15 mouse cellular contexts compared by ENCODE assay signal in genomic region chr8:77439670-77440069, GRCm38 (mm10).
"Had no signal": no experiment of that assay in that cellular context is flagged by ENCODE, and none has a peak within 500 bp of the region (broad histone marks: within the 10 kb centered on the region; RNA-seq: fewer than 3 reads in every experiment).

No protein-coding gene starts in this region.

- DNase-seq: retina, postnatal 1 day; right cerebral cortex, adult 18-20 months; right cerebral cortex, postnatal 14 days; right cerebral cortex, postnatal 25 days; right cerebral cortex, postnatal 4 days; spleen, adult 18-20 months; thymus, adult 18-20 months; thymus, adult 2 months; thymus, postnatal 14 days; thymus, postnatal 25 days; thymus, postnatal 36 days; thymus, postnatal 4 days had no signal

- H3K27me3 ChIP-seq: neural tube, embryonic 15.5 days; stomach, embryonic 15.5 days had no signal

- H3K9ac ChIP-seq: neural tube, embryonic 15.5 days; stomach, embryonic 15.5 days had no signal

- H3K4me3 ChIP-seq: neural tube, embryonic 15.5 days; stomach, embryonic 15.5 days had no signal

- H3K36me3 ChIP-seq: neural tube, embryonic 15.5 days; stomach, embryonic 15.5 days had no signal

- H3K4me2 ChIP-seq: neural tube, embryonic 15.5 days; stomach, embryonic 15.5 days had no signal

- H3K27ac ChIP-seq: neural tube, embryonic 15.5 days; stomach, embryonic 15.5 days; stomach, postnatal 0 days had no signal

- H3K9me3 ChIP-seq: neural tube, embryonic 15.5 days; stomach, embryonic 15.5 days had no signal
